Comparison of ENCODE assay signal across 27 mouse cellular contexts in the genomic region with DNA sequence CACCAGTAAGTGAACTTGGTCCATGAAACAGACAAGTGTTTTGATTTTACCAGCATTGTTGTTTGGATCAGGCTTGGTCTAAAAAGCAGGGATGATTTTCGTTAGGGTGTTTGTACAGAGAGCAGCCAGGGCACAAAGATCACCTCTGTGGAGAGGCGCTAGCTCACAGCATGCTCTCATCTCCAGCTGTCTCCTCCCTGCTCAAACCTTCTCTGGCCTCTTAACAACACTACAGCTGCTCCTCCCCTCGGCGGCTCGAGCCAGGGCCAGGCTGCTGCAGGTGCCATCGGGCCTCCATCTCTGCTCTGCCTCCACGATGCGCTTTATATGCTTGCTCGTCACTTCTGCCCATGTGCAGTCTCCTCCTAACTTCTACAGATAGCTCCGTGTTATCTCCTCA. TPM values are rescaled to one million over a fixed set of nuclear protein-coding genes. Genes with fewer than 3 reads are reported as not detected.
DNase-seq lines count a peak whose midpoint lies in the region; ATAC-seq lines count a peak whose summit lies in the region.
"Had no signal": no experiment of that assay in that cellular context is flagged by ENCODE, and none has a peak within 500 bp of the region (broad histone marks: within the 10 kb centered on the region; RNA-seq: fewer than 3 reads in every experiment).

No protein-coding gene starts in this region.

- no peaks in the 10 kb centered on the region for H3K36me3 ChIP-seq in hindbrain, embryonic 16.5 days (ENCODE audit: control insufficient read depth, insufficient read depth, low read length)
- H3K36me3 ChIP-seq in hindbrain, embryonic 10.5 days, result peaks cover 21% of the 10 kb centered on the region
- no peaks in the 10 kb centered on the region for H3K36me3 ChIP-seq in liver, embryonic 16.5 days (ENCODE audit: control insufficient read depth, insufficient read depth)
- H3K36me3 ChIP-seq: hindbrain, embryonic 12.5 days had no signal

- 49% methylated on average over 10 of the region's 10 CpGs for WGBS in hindbrain, embryonic 16.5 days
- WGBS in hindbrain, embryonic 10.5 days, result 56% methylated on average over 10 of the region's 10 CpGs
- 57% methylated on average over 10 of the region's 10 CpGs for WGBS in liver, embryonic 16.5 days (ENCODE audit: insufficient replicate concordance)

- H3K4me1 ChIP-seq in hindbrain, embryonic 16.5 days (ENCODE audit: control insufficient read depth, insufficient read depth, low read depth, low read length), result no peaks in the 10 kb centered on the region
- peaks cover 15% of the 10 kb centered on the region for H3K4me1 ChIP-seq in hindbrain, embryonic 10.5 days (replicated peaks)
- H3K4me1 ChIP-seq in liver, embryonic 16.5 days (ENCODE audit: control insufficient read depth, low read depth, low read length), result peaks cover 5% of the 10 kb centered on the region
- H3K4me1 ChIP-seq: embryonic facial prominence, embryonic 13.5 days had no signal

- no peak for DNase-seq in hindbrain, embryonic 10.5 days (ENCODE audit: low spot score)
- DNase-seq in R1 (ENCODE audit: low read depth, low spot score) (peak; percentile 26), ZHBTc4 (ENCODE audit: low read depth, low spot score) (peak; percentile 13)
- no peak for DNase-seq in B cell, adult 2 months
- no peak for DNase-seq in layer of hippocampus, adult 18-20 months (ENCODE audit: low spot score in 2 of 2)
- DNase-seq in heart, postnatal 4 days, result no peak
- DNase-seq: adrenal gland, adult 2 months; cerebellum, adult 2 months; kidney, adult 11 months; kidney, postnatal 14 days had no signal

- no peak overlapping the region for H3K9ac ChIP-seq in hindbrain, embryonic 16.5 days (ENCODE audit: low read depth, low read length)
- no peak overlapping the region for H3K9ac ChIP-seq in liver, embryonic 16.5 days (ENCODE audit: low read depth, low read length)
- H3K9ac ChIP-seq: embryonic facial prominence, embryonic 13.5 days; hindbrain, embryonic 12.5 days; liver, embryonic 14.5 days; neural tube, embryonic 13.5 days had no signal

- no peak overlapping the region for H3K27ac ChIP-seq in hindbrain, embryonic 16.5 days (ENCODE audit: low read depth, low read length)
- no peak overlapping the region for H3K27ac ChIP-seq in hindbrain, embryonic 10.5 days
- no peak overlapping the region for H3K27ac ChIP-seq in liver, embryonic 16.5 days (ENCODE audit: low read length)
- H3K27ac ChIP-seq: embryonic facial prominence, embryonic 13.5 days; forebrain, embryonic 10.5 days; hindbrain, embryonic 12.5 days; liver, embryonic 14.5 days; neural tube, embryonic 13.5 days had no signal

- H3K4me2 ChIP-seq in hindbrain, embryonic 16.5 days (ENCODE audit: low read length), result no peak overlapping the region
- no peak overlapping the region for H3K4me2 ChIP-seq in liver, embryonic 16.5 days (ENCODE audit: low read depth, low read length)
- H3K4me2 ChIP-seq: embryonic facial prominence, embryonic 13.5 days; heart, embryonic 11.5 days; hindbrain, embryonic 12.5 days; midbrain, embryonic 11.5 days; neural tube, embryonic 13.5 days had no signal

- ATAC-seq in hindbrain, embryonic 16.5 days, result 0 out of 2 replicates have a peak, but pooled peaks have one; percentile 43
- peak; percentile 74 for ATAC-seq in liver, embryonic 16.5 days (ENCODE audit: low read depth)
- ATAC-seq: CD4-positive, CD25-positive, alpha-beta regulatory T cell, adult 4 months had no signal

- no peaks in the 10 kb centered on the region for H3K27me3 ChIP-seq in hindbrain, embryonic 16.5 days (replicated peaks; ENCODE audit: control insufficient read depth, insufficient read depth, low read length)
- no peaks in the 10 kb centered on the region for H3K27me3 ChIP-seq in hindbrain, embryonic 10.5 days (ENCODE audit: insufficient read depth, poor library complexity, severe bottlenecking)
- no peaks in the 10 kb centered on the region for H3K27me3 ChIP-seq in liver, embryonic 16.5 days (ENCODE audit: control insufficient read depth, insufficient read depth, low read depth, low read length)
- H3K27me3 ChIP-seq: embryonic facial prominence, embryonic 13.5 days; hindbrain, embryonic 12.5 days; neural tube, embryonic 13.5 days had no signal

- no peak overlapping the region for H3K4me3 ChIP-seq in hindbrain, embryonic 16.5 days (ENCODE audit: low read length)
- no peak overlapping the region for H3K4me3 ChIP-seq in hindbrain, embryonic 10.5 days
- no peak overlapping the region for H3K4me3 ChIP-seq in liver, embryonic 16.5 days (ENCODE audit: low read depth, low read length)
- H3K4me3 ChIP-seq: embryonic facial prominence, embryonic 13.5 days; forebrain, embryonic 10.5 days; hindbrain, embryonic 12.5 days; neural tube, embryonic 13.5 days had no signal

- H3K9me3 ChIP-seq in hindbrain, embryonic 16.5 days (ENCODE audit: control insufficient read depth, low read length), result no peaks in the 10 kb centered on the region
- H3K9me3 ChIP-seq in hindbrain, embryonic 10.5 days, result no peaks in the 10 kb centered on the region
- no peaks in the 10 kb centered on the region for H3K9me3 ChIP-seq in liver, embryonic 16.5 days (replicated peaks; ENCODE audit: control insufficient read depth, low read length)
- H3K9me3 ChIP-seq: embryonic facial prominence, embryonic 13.5 days; forebrain, embryonic 10.5 days; G1E; hindbrain, embryonic 12.5 days; neural tube, embryonic 13.5 days had no signal

RNA-seq across cellular contexts. Expression of a gene that starts 23.2 kb away (rescaled TPM):
- 32.5 and 35.0 TPM in 2 replicates for polyA plus RNA-seq in hindbrain, embryonic 16.5 days (2015; fragmentation: Nextera tagmentation; extraction: Ambion mirVana)
- polyA plus RNA-seq in hindbrain, embryonic 10.5 days (2016; fragmentation: Nextera tagmentation; extraction: Ambion mirVana), result 25.9 and 31.4 TPM in 2 replicates
- 13.9 and 14.1 TPM in 2 replicates for polyA plus RNA-seq in liver, embryonic 16.5 days (2015; fragmentation: Nextera tagmentation; extraction: Ambion mirVana)
- total RNA-seq in layer of hippocampus, adult 18-20 months (2021), result 10 to 100 TPM; 24.2 to 29.8 TPM
- 10 to 100 TPM; 26.7 to 27.0 TPM for total RNA-seq in heart, postnatal 4 days (2021)

RNA-seq across cellular contexts. Expression of a gene that starts 36.4 kb away (rescaled TPM):
- polyA plus RNA-seq in hindbrain, embryonic 16.5 days (2015; fragmentation: Nextera tagmentation; extraction: Ambion mirVana), result not detected in 2 replicates
- not detected in 2 replicates for polyA plus RNA-seq in hindbrain, embryonic 10.5 days (2016; fragmentation: Nextera tagmentation; extraction: Ambion mirVana)
- not detected in 2 replicates for polyA plus RNA-seq in liver, embryonic 16.5 days (2015; fragmentation: Nextera tagmentation; extraction: Ambion mirVana)
- total RNA-seq in layer of hippocampus, adult 18-20 months (2021), result not detected
- total RNA-seq in heart, postnatal 4 days (2021), result not detected
- total RNA-seq: adrenal gland, adult 2 months; common myeloid progenitor, adult 5-6 weeks; G1E; gastrocnemius, postnatal 4 days; layer of hippocampus, postnatal 10 days; left cerebral cortex, postnatal 25 days; monocyte, adult 5-6 weeks had no signal
- polyA plus RNA-seq: adrenal gland, adult 2 months; CD4-positive, CD25-positive, alpha-beta regulatory T cell, adult 4 months; cerebellum, adult 2 months; embryonic facial prominence, embryonic 13.5 days; forebrain, embryonic 10.5 days; G1E; heart, embryonic 11.5 days; hindbrain, embryonic 12.5 days; liver, embryonic 14.5 days; midbrain, embryonic 11.5 days; neural tube, embryonic 13.5 days; small intestine, adult 2 months had no signal

RNA-seq across cellular contexts. Expression of a gene that starts 54.5 kb away (rescaled TPM):
- polyA plus RNA-seq in hindbrain, embryonic 16.5 days (2015; fragmentation: Nextera tagmentation; extraction: Ambion mirVana), result 16.3 and 22.1 TPM in 2 replicates
- polyA plus RNA-seq in hindbrain, embryonic 10.5 days (2016; fragmentation: Nextera tagmentation; extraction: Ambion mirVana), result 11.7 and 14.9 TPM in 2 replicates
- polyA plus RNA-seq in liver, embryonic 16.5 days (2015; fragmentation: Nextera tagmentation; extraction: Ambion mirVana), result 5.6 and 6.0 TPM in 2 replicates
- total RNA-seq in layer of hippocampus, adult 18-20 months (2021), result 100 to 1,000 TPM; 116 to 127 TPM
- 10 to 100 TPM; 92.8 to 94.2 TPM for total RNA-seq in heart, postnatal 4 days (2021)

Comparison
In these comparisons a context has a peak if more than half of its experiments do, and no peak if none do; other contexts are left out.
1. DNase-seq: peak in R1 (single experiment) and ZHBTc4 (single experiment); none in hindbrain, embryonic 10.5 days (single experiment), B cell, adult 2 months (0 of 2), layer of hippocampus, adult 18-20 months (0 of 2) and heart, postnatal 4 days (single experiment).